Mouse (Mus musculus): ENCODE results near the gene Pla2g12a.

DNA sequence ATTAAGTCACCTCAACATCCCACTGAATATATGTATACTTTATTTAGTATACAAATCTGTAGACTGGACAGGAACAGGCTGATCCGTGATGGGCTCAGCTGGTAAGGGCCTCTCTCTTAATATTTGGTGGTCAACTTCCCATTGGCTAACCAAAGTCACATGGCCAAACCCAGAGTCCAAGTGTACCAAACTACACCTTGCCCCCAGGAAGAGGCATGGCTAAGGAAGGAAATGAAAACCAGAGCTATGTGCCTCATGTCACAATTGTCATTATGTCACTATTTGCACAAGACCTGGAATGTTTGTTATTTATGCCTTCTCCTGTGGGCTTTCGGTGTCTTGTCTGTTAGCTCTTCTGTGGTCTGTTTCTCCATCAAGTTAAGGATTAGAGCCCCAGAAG lies 32.5 kb upstream of the Pla2g12a start:
- TF ChIP-seq CTCF (IDR thresholded peaks at IDR 0.05; ENCODE audit: low read depth) (no peak), EP300 (IDR thresholded peaks at IDR 0.05; ENCODE audit: low read depth) (no peak)
